Comparison of ENCODE assay signal across 9 mouse cellular contexts in genomic region chr8:126895133-126895532, GRCm38 (mm10). TPM values are rescaled to one million over a fixed set of nuclear protein-coding genes. Genes with fewer than 3 reads are reported as not detected.
DNase-seq lines count a peak whose midpoint lies in the region; ATAC-seq lines count a peak whose summit lies in the region.
"Had no signal": no experiment of that assay in that cellular context is flagged by ENCODE, and none has a peak within 500 bp of the region (broad histone marks: within the 10 kb centered on the region; RNA-seq: fewer than 3 reads in every experiment).

No protein-coding gene starts in this region.

- peak; percentile 95 for DNase-seq in heart, adult 11 months
- DNase-seq in heart, adult 8-10 months (ENCODE audit: low spot score): no peak
- peak; percentile 59 for DNase-seq in lung, postnatal 14 days
- DNase-seq in thymus, postnatal 10 days (ENCODE audit: low spot score in 2 of 2): no peak
- no peak for DNase-seq in cerebellum, adult 11-12 months
- no peak for DNase-seq in natural killer cell, adult 2 months (ENCODE audit: low spot score in 2 of 2)

- ATAC-seq in activated CD4-positive, CD25-positive, alpha-beta regulatory T cell, adult 4 months: peak; percentile 65
- peak; percentile 66 for ATAC-seq in inflammation-experienced regulatory T-cells, adult 6 months
- ATAC-seq: Patski had no signal

RNA-seq across cellular contexts. Expression of gene Tomm20, which starts 50.5 kb away (rescaled TPM):
- 100 to 1,000 TPM in 1 of 4 experiments, 10 to 100 TPM in 3; 82.0 to 104 (median 91.0) TPM for total RNA-seq in heart, adult 8-10 months (2022)
- 100 to 1,000 TPM in 1 of 2 experiments, 10 to 100 TPM in 1; 59.0 to 102 TPM for polyA plus RNA-seq in activated CD4-positive, CD25-positive, alpha-beta regulatory T cell, adult 4 months (2017; shearing (Covaris generic))
- polyA plus RNA-seq in inflammation-experienced regulatory T-cells, adult 6 months (2017; shearing (Covaris generic)): 10 to 100 TPM; 36.5 to 96.0 (median 72.6) TPM

Comparison
In these comparisons a context has a peak if more than half of its experiments do, and no peak if none do; other contexts are left out.
1. DNase-seq: peak in heart, adult 11 months (single experiment) and lung, postnatal 14 days (single experiment); none in heart, adult 8-10 months (single experiment), thymus, postnatal 10 days (0 of 2), cerebellum, adult 11-12 months (single experiment) and natural killer cell, adult 2 months (0 of 2).